Mouse (Mus musculus) stomach, embryonic 14.5 days (tissue): Measurements from ENCODE around the gene Morc2b. TPM values are rescaled to one million over a fixed set of nuclear protein-coding genes. Genes with fewer than 3 reads are reported as not detected.
"Not testable (repeated sequence)": the region's sequence is repeated elsewhere in the genome, so short reads cannot be mapped to it uniquely, and the experiment has no call there.

Experiments used
- ATAC-seq: fragments of 200-750 bp; cut with Nextera tagmentation; 2 replicates; pipeline ENCODE4 v1.8.0; 2017; ENCODE audit warnings: low read depth, moderate TSS enrichment; ENCODE audit not compliant: insufficient number of reproducible peaks, insufficient read depth, low FRiP score
- H3K27ac ChIP-seq: fragments of 300-500 bp; sonication (generic); 2 replicates; pipeline ENCODE4 v1.5.1; 2014; ENCODE audit warnings: mild to moderate bottlenecking, low read length, moderate library complexity, mixed read lengths
- H3K27me3 ChIP-seq: fragments of 300-500 bp; sonication (generic); 2 replicates; pipeline ENCODE4 v1.6.1; 2014; ENCODE audit warnings: low read length, control low read depth, mixed read lengths; ENCODE audit not compliant: control insufficient read depth, insufficient read depth
- H3K36me3 ChIP-seq: fragments of 300-500 bp; sonication (generic); 2 replicates; pipeline ENCODE4 v1.6.1; 2014; ENCODE audit warnings: mild to moderate bottlenecking, control low read depth, low read length, moderate library complexity, mixed read lengths; ENCODE audit not compliant: control insufficient read depth, insufficient read depth
- H3K4me1 ChIP-seq: fragments of 300-500 bp; sonication (generic); 2 replicates; pipeline ENCODE4 v1.6.1; 2014; ENCODE audit warnings: low read length, control low read depth, mixed read lengths; ENCODE audit not compliant: control insufficient read depth, insufficient read depth
- H3K4me2 ChIP-seq: fragments of 300-500 bp; sonication (generic); replicated peaks from 2 replicates; pipeline ENCODE4 v1.6.1; 2014; ENCODE audit warnings: low read depth, low read length, control low read depth
- H3K4me3 ChIP-seq: fragments of 300-500 bp; sonication (generic); 2 replicates; pipeline ENCODE4 v1.5.1; 2014; ENCODE audit warnings: low read depth, low read length, control low read depth
- H3K9ac ChIP-seq: fragments of 300-500 bp; sonication (generic); replicated peaks from 2 replicates; pipeline ENCODE4 v1.6.1; 2014; ENCODE audit warnings: low read depth, mild to moderate bottlenecking, control low read depth, low read length, moderate library complexity, mixed read lengths
- H3K9me3 ChIP-seq: fragments of 300-500 bp; sonication (generic); 2 replicates; pipeline ENCODE4 v1.6.1; 2016; ENCODE audit warnings: low read depth, low read length, control low read depth; ENCODE audit not compliant: control insufficient read depth
- WGBS: fragments of 180-500 bp; shearing (Covaris S2); extraction: QIAGEN DNeasy Blood & Tissue Kit; methylation state at CpG from one replicate; pipeline ENCODE4 v1.1.7; 2014; 5-methylcytosine and 5-hydroxymethylcytosine counted together
- polyA plus RNA-seq: library from polyadenylated mRNA; unstranded; fragments of >200 nt; fragmentation: Nextera tagmentation; extraction: Ambion mirVana; gene quantifications from 2 replicates; pipeline ENCODE4 v1.2.1, GENCODE M21; 2014

Gene Morc2b
- polyA plus RNA-seq, result not detected in 2 replicates

DNA sequence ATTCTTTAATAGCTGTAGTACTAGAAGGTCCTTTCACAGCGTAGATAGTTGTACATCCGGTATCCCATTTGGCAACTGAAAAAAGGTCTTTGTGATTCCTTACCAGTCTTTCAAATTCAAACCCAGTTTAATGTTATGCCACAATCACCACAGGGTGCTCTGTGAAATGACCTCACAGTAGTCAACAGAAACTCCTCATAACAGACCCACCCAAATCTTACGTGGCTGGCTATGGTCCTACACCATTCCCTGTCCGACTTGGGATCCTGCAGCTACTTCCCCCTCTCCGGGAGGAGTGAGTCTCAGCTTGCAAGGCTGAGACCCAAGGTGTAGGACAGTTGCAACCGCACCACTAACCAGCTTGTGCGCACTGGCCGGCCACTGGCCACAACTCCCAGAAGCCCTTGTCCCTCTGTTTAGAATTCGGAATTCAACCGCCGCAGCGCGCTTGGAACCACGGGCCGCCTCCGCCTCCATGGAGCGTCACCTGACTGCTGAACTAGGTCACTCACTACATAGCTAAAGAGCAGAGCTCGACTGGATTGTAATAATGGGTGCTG lies at the start of gene Morc2b:
Gene Morc2b, minus strand, starts transcription at position 423 of the 560 bp plus-strand sequence.
- Histone ChIP-seq H3K27ac (no peak within 1 kb of the TSS), H3K9me3 (no peaks in the 10 kb centered on the region), H3K9ac (no peak within 1 kb of the TSS), H3K27me3 (no peaks in the 10 kb centered on the region), H3K4me1 (no peaks in the 10 kb centered on the region), H3K4me2 (no peak within 1 kb of the TSS), H3K36me3 (no peaks in the 10 kb centered on the region), H3K4me3 (no peak within 1 kb of the TSS)
- 74% methylated on average over 18 of the region's 18 CpGs for WGBS
- ATAC-seq, result no peak

- 86% methylated on average over 1 of the region's 1 CpGs for WGBS
- H3K4me2 ChIP-seq, H3K27me3 ChIP-seq, H3K27ac ChIP-seq, H3K4me3 ChIP-seq, H3K4me1 ChIP-seq, H3K9me3 ChIP-seq, H3K36me3 ChIP-seq, H3K9ac ChIP-seq, ATAC-seq: not testable (repeated sequence)
These were observed 28.7 kb upstream of the Morc2b start, which contains the start of gene Olfr55 for GRCm38 (mm10) chr17:33168147-33168546. Gene Olfr55, plus strand, starts transcription at chr17:33168447.

GRCm38 (mm10) chr17:33126257-33126656 lies 13.2 kb downstream of the Morc2b start:
- no peak overlapping the region for H3K4me3 ChIP-seq
- 69% methylated on average over 2 of the region's 2 CpGs for WGBS
- no peak overlapping the region for H3K9ac ChIP-seq
- no peak overlapping the region for H3K27ac ChIP-seq
- no peaks in the 10 kb centered on the region for H3K27me3 ChIP-seq
- H3K4me2 ChIP-seq, result no peak overlapping the region
- no peaks in the 10 kb centered on the region for H3K9me3 ChIP-seq
- H3K36me3 ChIP-seq, result no peaks in the 10 kb centered on the region
- no peaks in the 10 kb centered on the region for H3K4me1 ChIP-seq
- no peak for ATAC-seq

- Histone ChIP-seq H3K36me3 (no peaks in the 10 kb centered on the region), H3K4me2 (no peak overlapping the region), H3K4me1 (no peaks in the 10 kb centered on the region), H3K9me3 (no peaks in the 10 kb centered on the region), H3K4me3 (no peak overlapping the region), H3K9ac (no peak overlapping the region), H3K27me3 (no peaks in the 10 kb centered on the region), H3K27ac (no peak overlapping the region)
- no peak for ATAC-seq
These were observed 14.9 kb downstream of the Morc2b start for GRCm38 (mm10) chr17:33124546-33124945.

GRCm38 (mm10) chr17:33097396-33097795 lies 42.1 kb downstream of the Morc2b start:
- H3K4me3 ChIP-seq, result no peak overlapping the region
- no peak overlapping the region for H3K9ac ChIP-seq
- no peaks in the 10 kb centered on the region for H3K27me3 ChIP-seq
- H3K36me3 ChIP-seq, result no peaks in the 10 kb centered on the region
- ATAC-seq, result no peak
- 85% methylated on average over 2 of the region's 2 CpGs for WGBS
- no peak overlapping the region for H3K4me2 ChIP-seq
- H3K9me3 ChIP-seq, result no peaks in the 10 kb centered on the region
- peaks cover 6% of the 10 kb centered on the region for H3K4me1 ChIP-seq
- no peak overlapping the region for H3K27ac ChIP-seq

- 2% methylated on average over 31 of the region's 31 CpGs for WGBS
These were observed 46.9 kb downstream of the Morc2b start for GRCm38 (mm10) chr17:33092391-33093193.

GRCm38 (mm10) chr17:33091630-33092029 lies 47.9 kb downstream of the Morc2b start:
- no peaks in the 10 kb centered on the region for H3K36me3 ChIP-seq
- no peaks in the 10 kb centered on the region for H3K27me3 ChIP-seq
- H3K9ac ChIP-seq, result no peak overlapping the region
- 31% methylated on average over 1 of the region's 1 CpGs for WGBS
- H3K9me3 ChIP-seq, result no peaks in the 10 kb centered on the region
- no peak overlapping the region; the same call in 1 of the 2 replicates for H3K4me3 ChIP-seq
- peaks cover 6% of the 10 kb centered on the region for H3K4me1 ChIP-seq
- peak overlapping the region; percentile 6; the same call in 1 of the 2 replicates for H3K4me2 ChIP-seq
- no peak for ATAC-seq
- H3K27ac ChIP-seq, result peak overlapping the region; percentile 92; the same call in 1 of the 2 replicates

More at GRCm38 (mm10) chr17:33092391-33093193, 46.9 kb downstream of the Morc2b start:
- no peaks in the 10 kb centered on the region for H3K27me3 ChIP-seq
- H3K4me3 ChIP-seq, result peak overlapping the region; percentile 66
- H3K4me2 ChIP-seq, result peak overlapping the region; percentile 55
- H3K4me1 ChIP-seq, result peaks cover 6% of the 10 kb centered on the region
- no peaks in the 10 kb centered on the region for H3K36me3 ChIP-seq
- peak overlapping the region; percentile 92 for H3K27ac ChIP-seq
- peak overlapping the region; percentile 41 for H3K9ac ChIP-seq
- ATAC-seq, result peak; percentile 78
- H3K9me3 ChIP-seq, result no peaks in the 10 kb centered on the region

GRCm38 (mm10) chr17:33089220-33089949 lies 50.1 kb downstream of the Morc2b start, which contains the start of gene Zfp563:
Gene Zfp563, plus strand, starts transcription at chr17:33089310.
- ATAC-seq, result peak; percentile 91
- peak within 1 kb of the TSS; percentile 69 for H3K4me2 ChIP-seq
- WGBS, result 3% methylated on average over 34 of the region's 34 CpGs

More at GRCm38 (mm10) chr17:33089220-33089949, 50.1 kb downstream of the Morc2b start, which contains the start of gene Zfp563:
- Histone ChIP-seq H3K4me1 (peaks cover 6% of the 10 kb centered on the region), H3K9me3 (no peaks in the 10 kb centered on the region), H3K9ac (peak within 1 kb of the TSS; percentile 48), H3K4me3 (peak within 1 kb of the TSS; percentile 64), H3K27me3 (no peaks in the 10 kb centered on the region), H3K27ac (peak within 1 kb of the TSS; percentile 81), H3K36me3 (no peaks in the 10 kb centered on the region)
